Mouse (Mus musculus) kidney, adult 2 months (tissue): Measurements from ENCODE around the gene Npdc1.

ENCODE experiments used
- CTCF ChIP-seq: fragments of 200-500 bp; conservative IDR thresholded peaks from 2 replicates; pipeline ENCODE4 v1.5.1; 2011; ENCODE audit warnings: low read depth, mild to moderate bottlenecking, control low read depth, low read length, moderate library complexity, mixed read lengths; ENCODE audit not compliant: insufficient read depth, insufficient read length
- POLR2A ChIP-seq: fragments of 200-500 bp; IDR thresholded peaks from one replicate; pipeline ENCODE4 v1.6.1; 2011; ENCODE audit warnings: low read depth, low read length, control low read depth

- TF ChIP-seq CTCF = no peak
- no peak for TF ChIP-seq POLR2A
These were observed 2.6 kb upstream of the Npdc1 start for GRCm38 (mm10) chr2:25396597-25396983.
